Mouse (Mus musculus) kidney, embryonic 15.5 days (tissue): ENCODE data around the gene Gm45194. TPM values are rescaled to one million over a fixed set of nuclear protein-coding genes. Genes with fewer than 3 reads are reported as not detected.

Experiments
- ATAC-seq: fragments of 200-750 bp; cut with Nextera tagmentation; replicated peaks from 2 replicates; pipeline ENCODE4 v1.8.0; 2017; ENCODE audit warnings: moderate TSS enrichment; ENCODE audit not compliant: low FRiP score
- H3K27ac ChIP-seq: fragments of 300-500 bp; sonication (generic); 2 replicates; pipeline ENCODE4 v1.5.1; 2015; ENCODE audit warnings: mild to moderate bottlenecking, inconsistent platforms
- H3K27me3 ChIP-seq: fragments of 300-500 bp; sonication (generic); 2 replicates; pipeline ENCODE4 v1.6.1; 2015; ENCODE audit warnings: inconsistent platforms
- H3K36me3 ChIP-seq: fragments of 300-500 bp; sonication (generic); 2 replicates; pipeline ENCODE4 v1.6.1; 2015; ENCODE audit warnings: inconsistent platforms
- H3K4me1 ChIP-seq: fragments of 300-500 bp; sonication (generic); 2 replicates; pipeline ENCODE4 v1.6.1; 2015; ENCODE audit warnings: inconsistent platforms
- H3K4me2 ChIP-seq: fragments of 300-500 bp; sonication (generic); 2 replicates; pipeline ENCODE4 v1.6.1; 2015; ENCODE audit warnings: moderate library complexity, mild to moderate bottlenecking, inconsistent platforms
- H3K4me3 ChIP-seq: fragments of 300-500 bp; sonication (generic); replicated peaks from 2 replicates; pipeline ENCODE4 v1.5.1; 2015; ENCODE audit warnings: mild to moderate bottlenecking, inconsistent platforms
- H3K9ac ChIP-seq: fragments of 300-500 bp; sonication (generic); 2 replicates; pipeline ENCODE4 v1.6.1; 2015; ENCODE audit warnings: mild to moderate bottlenecking, inconsistent platforms
- H3K9me3 ChIP-seq: fragments of 300-500 bp; sonication (generic); replicated peaks from 2 replicates; pipeline ENCODE4 v1.6.1; 2016; ENCODE audit warnings: inconsistent platforms
- WGBS: fragments of 180-500 bp; shearing (Covaris S2); methylation state at CpG from one replicate; pipeline ENCODE4 v1.1.7; 2015; ENCODE audit warnings: mixed read lengths; 5-methylcytosine and 5-hydroxymethylcytosine counted together
- polyA plus RNA-seq: library from polyadenylated mRNA; unstranded; fragments of >200 nt; fragmentation: Nextera tagmentation; extraction: Ambion mirVana; gene quantifications from 2 replicates; pipeline ENCODE4 v1.2.1, GENCODE M21; 2015

The Gm45194 gene
- polyA plus RNA-seq, 1 experiment from 2014 or later: 1.4 TPM

DNA sequence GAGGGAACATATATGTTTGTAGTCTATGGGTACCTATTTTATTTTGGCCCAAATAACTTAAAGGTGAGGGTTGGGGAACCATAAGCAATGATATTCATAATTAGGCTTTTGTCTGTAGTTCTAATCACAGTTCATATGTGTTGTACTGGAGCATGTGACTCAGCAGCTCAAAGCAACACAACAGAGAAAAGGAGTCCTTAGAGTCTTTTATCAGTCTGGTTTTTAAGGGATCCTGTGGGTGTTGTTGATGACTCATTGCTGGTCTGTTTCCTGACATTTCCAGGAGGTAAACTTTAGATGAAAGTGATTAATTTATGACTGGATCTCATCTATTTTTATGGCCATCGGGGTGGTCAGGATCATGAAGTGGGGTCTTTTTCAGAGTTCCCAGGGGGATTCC, 382.4 kb downstream of the Gm45194 start:
- Histone ChIP-seq H3K4me2 (no peak overlapping the region), H3K27ac (no peak overlapping the region), H3K4me1 (no peaks in the 10 kb centered on the region), H3K9me3 (no peaks in the 10 kb centered on the region), H3K4me3 (no peak overlapping the region), H3K27me3 (no peaks in the 10 kb centered on the region), H3K9ac (no peak overlapping the region), H3K36me3 (no peaks in the 10 kb centered on the region)
- 46% methylated on average over 1 of the region's 1 CpGs for WGBS
- ATAC-seq: no peak

Other genes starting within 250 kb of the Gm45194 start
- gene Hdx, start 194.3 kb upstream of the Gm45194 start, polyA plus RNA-seq: 0.92 and 0.93 TPM in 2 replicates
- gene Tex16, start 119.6 kb downstream of the Gm45194 start, polyA plus RNA-seq: 1.4 and 1.6 TPM in 2 replicates